Mouse (Mus musculus) layer of hippocampus, postnatal 36 days (tissue): ENCODE results near the gene 1700007K13Rik. TPM values are rescaled to one million over a fixed set of nuclear protein-coding genes. Genes with fewer than 3 reads are reported as not detected.
"Not testable (repeated sequence)": the region's sequence is repeated elsewhere in the genome, so short reads cannot be mapped to it uniquely, and the experiment has no call there.

Experiments
- DNase-seq, 2 experiments: peaks; one replicate each; pipeline ENCODE4 v3.0.0; 2022
- total RNA-seq, 2 experiments: library from RNA; stranded (reverse); gene quantifications; 2 replicates each; pipeline ENCODE4 v1.2.3; 2021

The 1700007K13Rik gene
- 1 to 10 TPM; 2.8 to 3.6 TPM for total RNA-seq

DNA sequence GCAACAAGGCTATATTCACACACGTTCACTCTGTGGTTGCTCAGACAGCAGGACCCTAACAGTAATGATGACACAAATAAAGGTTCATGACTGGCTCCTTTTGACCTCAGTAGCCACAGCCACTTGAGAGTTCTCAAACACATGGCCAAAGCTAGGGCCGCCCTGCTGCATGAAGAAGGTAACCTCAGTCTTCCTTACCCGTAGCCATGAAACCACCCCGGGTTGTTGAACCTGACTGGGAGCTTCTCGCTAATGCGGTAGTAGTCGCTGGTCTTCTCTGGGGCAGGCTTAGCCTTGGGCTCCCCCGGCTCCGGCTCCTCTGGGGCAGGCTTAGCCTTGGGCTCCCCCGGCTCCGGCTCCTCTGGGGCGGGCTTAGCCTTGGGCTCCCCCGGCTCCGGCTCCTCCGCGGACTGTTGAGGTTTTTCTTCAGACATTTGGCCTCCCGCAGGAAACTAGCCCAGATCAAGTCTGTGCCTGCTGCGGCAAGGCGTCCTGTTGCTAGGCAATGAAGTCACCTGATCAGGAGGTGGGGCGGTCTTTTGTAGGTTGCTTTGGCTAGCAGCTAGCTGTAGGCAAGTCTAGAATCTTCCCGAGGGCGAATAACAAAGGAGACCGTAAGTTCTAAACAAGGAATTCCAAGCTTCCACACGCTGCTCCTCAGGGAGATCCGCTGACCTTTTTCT, at the start of gene 1700007K13Rik:
TSS of gene 1700007K13Rik (minus strand) at position 497 of the 683 bp plus-strand sequence.
- peak; percentile 69 to 75 for DNase-seq

- peak; percentile 81 to 85 for DNase-seq
Measured at GRCm38 (mm10) chr2:28514489-28514888, 48.4 kb upstream of the 1700007K13Rik start.

GRCm38 (mm10) chr2:28513431-28514370, 47.6 kb upstream of the 1700007K13Rik start:
- peak in 1 of 2 experiments; percentile 40 for DNase-seq

- peak in 1 of 2 experiments; percentile 46 for DNase-seq
Measured at GRCm38 (mm10) chr2:28512798-28513401, 46.8 kb upstream of the 1700007K13Rik start, which contains the start of gene Ralgds. Ralgds (plus strand) TSS chr2:28513125.

- DNase-seq: not testable (repeated sequence)
Measured at GRCm38 (mm10) chr2:28511600-28511999, 45.5 kb upstream of the 1700007K13Rik start.

GRCm38 (mm10) chr2:28506291-28506690, 40.2 kb upstream of the 1700007K13Rik start:
- DNase-seq: no peak

- DNase-seq: no peak
Measured at GRCm38 (mm10) chr2:28505795-28506194, 39.7 kb upstream of the 1700007K13Rik start, which contains the start of gene Gm10134. Gm10134 (plus strand) TSS chr2:28506095.

DNA sequence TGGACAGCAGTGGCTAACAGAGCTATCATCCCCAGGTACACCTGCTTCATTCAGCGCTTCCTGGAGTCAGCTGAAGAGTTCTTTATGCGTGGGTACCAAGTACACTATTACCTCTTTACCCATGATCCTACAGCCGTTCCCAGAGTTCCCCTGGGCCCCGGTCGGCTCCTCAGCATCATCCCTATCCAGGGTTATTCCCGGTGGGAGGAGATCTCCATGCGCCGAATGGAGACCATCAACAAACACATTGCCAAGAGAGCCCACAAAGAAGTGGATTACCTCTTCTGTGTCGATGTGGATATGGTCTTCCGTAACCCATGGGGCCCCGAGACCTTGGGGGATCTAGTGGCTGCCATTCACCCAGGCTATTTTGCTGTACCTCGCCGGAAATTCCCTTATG, 38.5 kb upstream of the 1700007K13Rik start:
- DNase-seq: no peak

GRCm38 (mm10) chr2:28502987-28503386, 36.9 kb upstream of the 1700007K13Rik start:
- DNase-seq: no peak

GRCm38 (mm10) chr2:28498431-28498830, 32.3 kb upstream of the 1700007K13Rik start:
- no peak for DNase-seq

GRCm38 (mm10) chr2:28497561-28497960, 31.4 kb upstream of the 1700007K13Rik start:
- DNase-seq: no peak

GRCm38 (mm10) chr2:28496671-28497070, 30.5 kb upstream of the 1700007K13Rik start, which contains the start of gene Gbgt1:
Gbgt1 (plus strand) TSS chr2:28496891.
- DNase-seq: no peak

DNA sequence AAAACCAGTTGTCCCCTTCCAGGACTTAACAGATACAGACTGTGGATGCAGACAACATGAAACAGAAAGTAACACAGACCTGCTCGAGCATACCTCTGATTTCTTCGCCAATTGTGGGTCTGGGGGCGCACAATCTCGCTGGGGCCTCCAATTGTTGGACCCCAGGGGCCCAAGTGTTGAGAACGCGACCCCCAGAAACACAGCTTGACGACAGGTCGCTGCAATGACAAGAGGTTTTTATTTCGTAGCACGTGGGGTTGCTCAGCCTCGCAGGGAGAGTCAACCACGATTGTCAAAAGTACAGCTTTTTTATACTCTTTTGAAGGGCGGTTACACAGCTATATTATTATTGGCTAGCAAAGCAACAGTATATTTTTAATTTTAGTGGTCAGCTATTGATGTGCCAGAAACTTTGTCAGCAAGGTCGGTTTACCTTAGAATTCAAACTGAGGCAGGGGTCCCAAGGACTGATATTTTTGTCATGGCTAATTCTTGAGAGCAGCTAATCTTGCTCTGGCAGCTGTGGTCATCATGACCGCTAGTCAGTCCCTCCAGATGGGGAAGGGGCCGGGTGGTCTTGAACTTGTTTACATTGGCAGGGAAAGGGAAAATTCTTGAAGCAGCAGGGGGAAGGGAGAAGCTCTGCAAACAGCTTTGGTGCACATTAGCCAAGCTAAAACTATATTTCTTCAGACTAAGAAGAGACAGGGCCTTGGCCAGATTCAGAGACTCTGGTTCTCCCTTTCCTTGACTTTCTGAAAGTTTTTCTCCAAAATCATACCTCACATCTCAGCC, 29.9 kb upstream of the 1700007K13Rik start:
- no peak for DNase-seq

- DNase-seq: no peak
Measured at GRCm38 (mm10) chr2:28495207-28495756, 29.1 kb upstream of the 1700007K13Rik start.

- no peak for DNase-seq
Measured at GRCm38 (mm10) chr2:28494521-28494920, 28.4 kb upstream of the 1700007K13Rik start.

GRCm38 (mm10) chr2:28483861-28484260, 17.7 kb upstream of the 1700007K13Rik start:
- no peak for DNase-seq

DNA sequence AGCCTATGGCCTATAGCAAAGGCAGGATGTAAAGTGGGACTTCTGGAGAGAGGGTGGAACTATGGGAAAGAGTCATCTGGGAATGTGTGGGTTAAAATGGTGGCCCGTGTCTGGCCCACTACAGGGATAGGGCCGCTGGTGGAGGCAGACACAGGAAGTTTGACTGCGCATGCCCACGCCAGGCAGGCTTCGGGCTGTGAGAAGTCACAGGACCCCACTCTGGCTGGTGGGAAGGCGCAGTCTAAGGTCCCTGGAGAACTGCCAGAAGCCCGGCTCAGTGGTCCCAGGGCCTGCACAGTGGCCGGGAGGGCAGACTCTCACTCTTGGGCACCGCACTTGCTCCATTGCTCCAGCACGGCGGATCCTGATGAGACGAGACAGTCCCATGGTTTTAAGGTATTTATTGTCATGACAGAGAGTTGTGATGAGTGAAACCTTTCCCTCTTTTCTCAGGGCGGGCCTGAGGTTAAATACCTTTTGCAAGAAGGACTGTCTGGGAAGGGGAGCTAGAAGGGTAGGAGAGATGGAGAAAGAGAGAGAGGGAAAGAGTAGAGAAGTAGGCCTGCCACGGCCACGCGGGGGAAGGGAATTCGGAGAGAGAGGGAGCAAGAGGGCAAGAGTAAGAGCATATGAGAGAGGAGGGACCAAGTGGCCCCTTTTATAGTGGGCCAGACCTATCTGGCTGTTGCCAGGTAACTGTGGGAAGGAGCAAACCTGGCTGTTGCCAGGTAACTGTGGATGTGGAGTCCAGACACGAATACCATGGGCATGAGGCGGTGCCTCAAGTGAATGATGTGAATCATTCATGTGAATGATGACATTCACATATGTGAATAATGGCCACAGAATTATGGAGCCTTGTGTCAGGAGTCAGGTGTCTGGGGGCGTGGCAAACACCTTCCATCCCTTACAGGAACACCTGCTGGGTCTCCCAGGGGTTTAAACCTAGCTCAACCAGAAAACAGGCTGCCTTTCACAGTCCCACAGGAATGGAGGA, 13.4 kb upstream of the 1700007K13Rik start:
- DNase-seq: no peak

DNA sequence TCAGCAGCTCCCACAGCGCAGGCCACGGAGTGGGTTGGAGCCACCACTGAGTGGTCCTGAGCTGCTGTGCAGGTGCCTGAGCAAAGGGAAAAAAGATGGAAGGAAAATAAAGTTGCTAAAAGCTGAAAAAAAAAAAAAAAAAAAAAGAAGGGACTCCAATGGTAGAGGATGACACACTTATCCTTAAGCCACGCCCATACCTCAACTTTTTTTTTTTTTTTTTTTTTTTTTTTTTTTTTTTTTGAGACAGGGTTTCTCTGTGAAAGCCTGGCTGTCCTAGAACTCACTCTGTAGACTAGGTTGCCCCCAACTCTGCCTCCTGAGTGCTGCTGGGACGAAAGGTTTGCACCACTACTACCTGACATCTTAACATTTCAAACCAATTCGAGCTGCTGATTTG, 11.9 kb upstream of the 1700007K13Rik start:
- not testable (repeated sequence) for DNase-seq

- not testable (repeated sequence) for DNase-seq
Measured at GRCm38 (mm10) chr2:28472011-28472410, 5.9 kb upstream of the 1700007K13Rik start.

GRCm38 (mm10) chr2:28470591-28470990, 4.5 kb upstream of the 1700007K13Rik start:
- DNase-seq: no peak
